Mouse (Mus musculus) cerebellum, adult 2 months (tissue): ENCODE data around the gene Gys2. TPM values are rescaled to one million over a fixed set of nuclear protein-coding genes. Genes with fewer than 3 reads are reported as not detected.
"Not testable (repeated sequence)": the region's sequence is repeated elsewhere in the genome, so short reads cannot be mapped to it uniquely, and the experiment has no call there.

Experiments
- DNase-seq, 2 experiments: peaks; one replicate each; pipeline ENCODE4 v3.0.0; 2021
- H3K27ac ChIP-seq: fragments of 200-500 bp; 2 replicates; pipeline ENCODE4 v1.5.1; 2012; ENCODE audit warnings: low read length, control low read depth, inconsistent platforms; ENCODE audit not compliant: insufficient read depth
- H3K27me3 ChIP-seq: fragments of 200-500 bp; 2 replicates; pipeline ENCODE4 v1.6.1; 2012; ENCODE audit warnings: inconsistent platforms, mild to moderate bottlenecking, low read length, moderate library complexity; ENCODE audit not compliant: control insufficient read depth, insufficient read depth
- H3K4me1 ChIP-seq: fragments of 200-500 bp; 2 replicates; pipeline ENCODE4 v1.6.1; 2011; ENCODE audit warnings: low read length; ENCODE audit not compliant: control insufficient read depth, insufficient read depth
- H3K4me3 ChIP-seq: fragments of 200-500 bp; replicated peaks from 2 replicates; pipeline ENCODE3; 2011; ENCODE audit warnings: mild to moderate bottlenecking, low read depth, low read length, control low read depth; ENCODE audit not compliant: insufficient read depth
- CTCF ChIP-seq: fragments of 200-500 bp; IDR thresholded peaks from 2 replicates; pipeline ENCODE4 v1.5.1; 2011; ENCODE audit warnings: low read depth, mild to moderate bottlenecking, control low read depth, low read length, moderate library complexity, borderline replicate concordance; ENCODE audit not compliant: insufficient read depth
- POLR2A ChIP-seq: fragments of 200-500 bp; IDR thresholded peaks from 2 replicates; pipeline ENCODE4 v1.6.1; 2011; ENCODE audit warnings: low read length, control low read depth, borderline replicate concordance; ENCODE audit not compliant: insufficient read depth
- WGBS: fragments of 180-500 bp; shearing (Covaris S2); methylation state at CpG from one replicate; pipeline ENCODE4 v1.1.7; 2018; 5-methylcytosine and 5-hydroxymethylcytosine counted together
- polyA plus RNA-seq: library from polyadenylated mRNA; depleted of rRNA; stranded (reverse); fragments of >200 nt; gene quantifications from 2 replicates; pipeline ENCODE4 v1.2.3, GENCODE M21; 2012

Gene Gys2
- polyA plus RNA-seq, 1 experiment = 0.08 TPM

DNA sequence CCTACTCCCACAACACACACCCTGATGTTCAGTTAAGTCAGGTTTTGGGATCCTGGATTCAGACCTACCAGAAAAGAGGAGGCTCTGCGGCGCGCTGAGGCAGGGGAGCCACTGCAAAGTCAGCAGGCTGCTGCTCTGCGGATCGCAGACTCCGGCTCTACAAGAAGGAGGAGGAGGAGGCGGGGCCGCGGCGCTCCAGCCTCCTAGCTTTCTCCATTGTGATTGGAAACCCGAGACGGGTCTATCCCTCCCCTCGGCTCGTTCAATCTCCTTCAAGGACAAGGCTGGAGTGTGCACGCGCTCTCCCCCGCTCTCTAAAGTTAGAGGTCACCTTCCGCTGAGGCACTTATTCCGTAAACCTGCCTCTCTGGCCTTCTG lies 34.9 kb upstream of the Gys2 start, which contains the start of gene Ldhb:
Ldhb (minus strand) TSS at position 173 of the 378 bp plus-strand sequence.
- WGBS = under 1% methylated on average over 19 of the region's 19 CpGs
- peak within 1 kb of the TSS; percentile 78 for H3K4me3 ChIP-seq
- peak; percentile 85 for TF ChIP-seq POLR2A
- no peak for TF ChIP-seq CTCF
- no peaks in the 10 kb centered on the region; the same call in 1 of the 2 replicates for H3K27me3 ChIP-seq
- no peaks in the 10 kb centered on the region for H3K4me1 ChIP-seq
- H3K27ac ChIP-seq = peak within 1 kb of the TSS; percentile 11; the same call in 1 of the 2 replicates
- peak; percentile 90 to 91 for DNase-seq

DNA sequence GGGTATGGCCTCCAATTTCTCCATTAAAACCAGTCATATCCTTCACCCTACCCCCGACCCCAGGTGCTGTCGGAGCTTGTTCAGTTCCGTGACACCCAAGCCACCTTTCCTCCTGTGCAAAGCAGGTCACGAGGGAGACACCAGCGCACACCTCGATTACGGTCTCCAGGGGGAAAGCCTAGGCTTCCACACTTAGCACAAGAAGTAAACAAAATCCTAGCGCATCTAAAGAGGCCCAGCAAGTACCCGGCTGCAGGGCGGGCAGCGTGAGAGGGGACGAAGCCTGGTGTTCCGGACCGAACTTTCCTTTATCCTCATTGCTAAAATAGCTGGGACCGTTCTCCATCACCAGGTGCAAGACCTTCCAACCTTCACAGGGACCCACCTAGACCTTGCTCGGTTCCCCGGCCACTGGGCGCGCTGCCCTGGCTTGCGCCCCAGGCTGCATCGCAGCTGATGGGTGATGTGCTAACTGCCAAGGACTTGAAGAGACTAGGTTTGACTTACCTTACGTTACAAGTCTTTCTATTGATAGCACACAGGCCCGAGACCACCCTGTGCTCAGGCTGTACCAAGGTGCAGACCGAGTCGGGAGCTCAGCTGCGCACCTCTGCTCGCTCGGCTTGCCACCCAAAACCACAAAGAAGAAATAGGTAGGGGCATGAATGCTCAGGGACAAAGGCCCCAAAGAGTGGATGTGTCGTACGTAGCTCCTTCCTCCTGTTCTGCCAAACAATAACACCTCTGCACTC lies 34.3 kb upstream of the Gys2 start:
- DNase-seq = peak; percentile 48 to 70
- Histone ChIP-seq H3K4me1 (no peaks in the 10 kb centered on the region), H3K27ac (peak overlapping the region; percentile 11; the same call in 1 of the 2 replicates), H3K27me3 (no peaks in the 10 kb centered on the region), H3K4me3 (peak overlapping the region; percentile 78)
- WGBS = under 1% methylated on average over 30 of the region's 30 CpGs
- no peak for TF ChIP-seq POLR2A
- TF ChIP-seq CTCF = no peak

- no peaks in the 10 kb centered on the region for H3K4me1 ChIP-seq
- DNase-seq = peak in 1 of 2 experiments; percentile 26
- WGBS = 8% methylated on average over 10 of the region's 10 CpGs
- H3K4me3 ChIP-seq = peak overlapping the region; percentile 78
- no peaks in the 10 kb centered on the region for H3K27me3 ChIP-seq
- H3K27ac ChIP-seq = no peak overlapping the region
- TF ChIP-seq CTCF (no peak), POLR2A (no peak)
Measured at GRCm38 (mm10) chr6:142506338-142507032, 33.6 kb upstream of the Gys2 start.

- Histone ChIP-seq H3K27me3 (no peaks in the 10 kb centered on the region), H3K4me3 (no peak overlapping the region), H3K27ac (no peak overlapping the region), H3K4me1 (no peaks in the 10 kb centered on the region)
- DNase-seq = no peak
- TF ChIP-seq CTCF (no peak), POLR2A (no peak)
- 76% methylated on average over 8 of the region's 8 CpGs for WGBS
Measured at GRCm38 (mm10) chr6:142503601-142504000, 30.7 kb upstream of the Gys2 start.

GRCm38 (mm10) chr6:142502519-142503125 lies 29.7 kb upstream of the Gys2 start:
- H3K27me3 ChIP-seq = no peaks in the 10 kb centered on the region
- no peaks in the 10 kb centered on the region for H3K4me1 ChIP-seq
- no peak overlapping the region for H3K4me3 ChIP-seq
- DNase-seq = no peak
- TF ChIP-seq POLR2A (no peak), CTCF (no peak)
- 88% methylated on average over 10 of the region's 10 CpGs for WGBS
- H3K27ac ChIP-seq = no peak overlapping the region

DNA sequence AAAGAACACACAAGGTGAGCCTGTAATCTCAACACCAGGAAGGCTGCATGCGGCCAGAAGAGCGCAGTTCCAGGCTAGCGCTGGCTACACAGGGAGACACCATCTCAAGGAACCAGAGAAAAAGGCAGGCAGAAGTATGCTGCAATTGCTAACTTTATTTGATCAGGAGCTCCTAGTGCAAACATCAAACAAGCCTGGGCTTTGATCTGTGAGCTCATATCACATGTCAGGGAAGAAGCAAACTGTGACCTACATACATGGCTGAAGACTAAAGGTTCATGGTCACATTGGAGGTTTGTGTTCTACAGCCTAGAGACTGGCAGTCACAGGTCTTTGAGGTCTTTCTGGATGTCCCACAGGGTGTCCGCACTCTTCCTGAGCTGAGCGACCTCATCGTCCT lies 17.2 kb upstream of the Gys2 start:
- not testable (repeated sequence) for DNase-seq, H3K27ac ChIP-seq, H3K4me1 ChIP-seq, H3K4me3 ChIP-seq, H3K27me3 ChIP-seq
- WGBS = 96% methylated on average over 6 of the region's 6 CpGs

DNA sequence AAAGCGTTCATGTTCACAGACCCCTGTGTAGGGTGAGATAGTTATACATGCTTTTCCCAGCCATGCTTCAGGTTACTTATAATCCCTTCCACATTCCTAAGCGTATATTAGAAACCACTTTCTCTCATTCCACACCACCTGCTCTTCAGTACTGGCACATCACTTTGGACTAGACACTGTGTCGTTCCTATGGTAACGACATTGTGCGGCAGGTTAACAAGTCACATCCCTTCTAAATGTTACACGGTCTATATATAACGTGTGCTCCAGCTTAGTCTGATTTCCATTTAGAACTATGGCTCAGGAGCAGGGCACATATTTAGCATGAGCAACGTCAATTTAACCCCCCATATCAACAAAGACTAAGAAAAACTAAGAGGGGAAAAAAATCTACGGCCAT lies 14.7 kb upstream of the Gys2 start:
- no peak overlapping the region for H3K27ac ChIP-seq
- no peak for DNase-seq
- no peak overlapping the region for H3K4me3 ChIP-seq
- H3K4me1 ChIP-seq = no peaks in the 10 kb centered on the region
- H3K27me3 ChIP-seq = no peaks in the 10 kb centered on the region
- WGBS = 88% methylated on average over 9 of the region's 9 CpGs
- TF ChIP-seq POLR2A (no peak), CTCF (no peak)
